Mouse (Mus musculus) embryonic stem cell, embryonic (primary cell): ENCODE data around the gene Cdhr4.

Experiments
- CTCF ChIA-PET, 4 experiments: fragments of 300-600 bp in 2 of 4; fragments of 350-600 bp in 2 of 4; sonication (Branson Sonifier 250); formaldehyde crosslinking; loops; one replicate each; lab custom pipeline; 2022; ENCODE audit warnings: inconsistent platforms in 2 of 4; lab: Charles Lee
- POLR2A ChIA-PET, 4 experiments: fragments of 300-600 bp in 2 of 4; fragments of 350-600 bp in 2 of 4; sonication (Branson Sonifier 250); formaldehyde crosslinking; loops; one replicate each; lab custom pipeline; 2022; ENCODE audit warnings: antibody characterized with exemption in 4 of 4, inconsistent platforms in 1 of 4; lab: Charles Lee

The Cdhr4 gene

GRCm38 (mm10) chr9:108010385-108010784 lies 18.1 kb downstream of the Cdhr4 start:
- POLR2A ChIA-PET: interaction anchor here in 3 of 4 experiments (0.6 to 1.9 kb wide), 17 partner anchors 9 to 311 kb away, joined by 3 to 24 read pairs (median 4); partner anchors contain the start of genes Amigo3 (in 2 of the 3), Cdhr4 (in 2 of the 3), Ip6k1 (in 2 of the 3) and Gmppb (in 1 of the 3)

GRCm38 (mm10) chr9:108013577-108013976 lies 21.3 kb downstream of the Cdhr4 start:
- ChIA-PET CTCF (interaction anchor here in 3 of 4 experiments (0.6 to 1.8 kb wide), 8 partner anchors 11 to 169 kb away, joined by 3 to 6 read pairs (median 3); partner anchors contain the start of genes Gm20662 (in 1 of the 3), Ip6k1 (in 1 of the 3) and Mst1r (in 1 of the 3)), POLR2A (interaction anchor here in 3 of 4 experiments (0.5 to 1.7 kb wide), 6 partner anchors 11 to 201 kb away, joined by 3 to 16 read pairs (median 3); partner anchors contain the start of genes Ip6k1 (in 2 of the 3) and Inka1 (in 1 of the 3))

More at GRCm38 (mm10) chr9:108010385-108010784, 18.1 kb downstream of the Cdhr4 start:
- CTCF ChIA-PET: interaction anchor here in 1 of 4 experiments (0.6 to 1.4 kb wide), 2 partner anchors 43 to 109 kb away, joined by 3 to 5 read pairs; partner anchors contain the start of gene Amigo3

- ChIA-PET CTCF (interaction anchor here in 3 of 4 experiments (0.6 to 1.5 kb wide), 4 partner anchors 14 to 291 kb away, joined by 3 to 4 read pairs (median 3); no protein-coding TSS in a partner anchor), POLR2A (interaction anchor here in 3 of 4 experiments (0.7 to 2.3 kb wide), 9 partner anchors 12 to 2000 kb away, joined by 3 to 11 read pairs (median 3); partner anchors contain the start of genes Amigo3 (in 1 of the 3) and Ip6k1 (in 1 of the 3))
Measured at GRCm38 (mm10) chr9:108017127-108017526, 24.8 kb downstream of the Cdhr4 start.

- POLR2A ChIA-PET: interaction anchor here in 3 of 4 experiments (0.5 to 1.9 kb wide), 16 partner anchors 8 to 534 kb away, joined by 3 to 9 read pairs (median 3); partner anchors contain the start of gene Ip6k1 (in 2 of the 3)
Measured at GRCm38 (mm10) chr9:108020741-108021140, 28.4 kb downstream of the Cdhr4 start.

GRCm38 (mm10) chr9:108023216-108023615 lies 30.9 kb downstream of the Cdhr4 start:
- POLR2A ChIA-PET: interaction anchor here in 2 of 4 experiments (0.7 to 1.0 kb wide), 3 partner anchors 8 to 12 kb away, joined by 3 to 4 read pairs (median 3); no protein-coding TSS in a partner anchor

More at GRCm38 (mm10) chr9:108020741-108021140, 28.4 kb downstream of the Cdhr4 start:
- CTCF ChIA-PET: interaction anchor here in 2 of 4 experiments (0.5 to 2.0 kb wide), 3 partner anchors 32 to 74 kb away, joined by 4 to 6 read pairs (median 5); partner anchors contain the start of genes Amigo3 (in 1 of the 2) and Apeh (in 1 of the 2)

GRCm38 (mm10) chr9:108026584-108026983 lies 34.3 kb downstream of the Cdhr4 start:
- ChIA-PET POLR2A (interaction anchor here in 2 of 4 experiments (0.6 to 1.3 kb wide), 5 partner anchors 18 to 397 kb away, joined by 3 to 15 read pairs (median 4); partner anchors contain the start of genes Gmppb (in 1 of the 2) and Ip6k1 (in 1 of the 2)), CTCF (interaction anchor here (0.5 to 1.2 kb wide), 7 partner anchors 18 to 221 kb away, joined by 3 to 6 read pairs (median 3); partner anchors contain the start of gene Amigo3 (in 1 of the 4))

More at GRCm38 (mm10) chr9:108023216-108023615, 30.9 kb downstream of the Cdhr4 start:
- CTCF ChIA-PET: no interaction called here

- POLR2A ChIA-PET: interaction anchor here in 1 of 4 experiments (1.1 to 3.3 kb wide), 3 partner anchors 19 to 127 kb away, joined by 4 to 19 read pairs (median 6); partner anchors contain the start of gene Ip6k1
- CTCF ChIA-PET: interaction anchor here in 3 of 4 experiments (0.7 to 1.6 kb wide), 9 partner anchors 17 to 127 kb away, joined by 3 to 5 read pairs (median 3); partner anchors contain the start of gene Amigo3 (in 1 of the 3)
Measured at GRCm38 (mm10) chr9:108027867-108028266, 35.6 kb downstream of the Cdhr4 start.

GRCm38 (mm10) chr9:108032126-108032525 lies 39.8 kb downstream of the Cdhr4 start:
- POLR2A ChIA-PET: interaction anchor here in 3 of 4 experiments (0.6 to 3.0 kb wide), 16 partner anchors 8 to 445 kb away, joined by 3 to 12 read pairs (median 4); partner anchors contain the start of genes Gmppb (in 2 of the 3), Ip6k1 (in 2 of the 3), Cdhr4 (in 1 of the 3) and Rbm6 (in 1 of the 3)
- CTCF ChIA-PET: interaction anchor here in 1 of 4 experiments (0.6 to 0.8 kb wide), 3 partner anchors 21 to 237 kb away, joined by 3 to 5 read pairs (median 3); partner anchors contain the start of gene Amigo3

- POLR2A ChIA-PET: interaction anchor here in 2 of 4 experiments (0.6 to 3.3 kb wide), 11 partner anchors 9 to 128 kb away, joined by 3 to 15 read pairs (median 4); partner anchors contain the start of genes Gmppb (in 1 of the 2) and Ip6k1 (in 1 of the 2)
- CTCF ChIA-PET: interaction anchor here in 3 of 4 experiments (0.6 to 2.2 kb wide), 9 partner anchors 9 to 134 kb away, joined by 3 to 8 read pairs (median 4); partner anchors contain the start of gene Amigo3 (in 2 of the 3)
Measured at GRCm38 (mm10) chr9:108035331-108036156, 43.2 kb downstream of the Cdhr4 start.

GRCm38 (mm10) chr9:108044751-108045492 lies 52.6 kb downstream of the Cdhr4 start:
- ChIA-PET POLR2A (interaction anchor here (0.5 to 3.2 kb wide), 41 partner anchors 8 to 1225 kb away, joined by 3 to 26 read pairs (median 4); partner anchors contain the start of genes Amigo3 (in 2 of the 4), Ip6k1 (in 2 of the 4), Gnai2 (in 1 of the 4) and Inka1 (in 1 of the 4)), CTCF (interaction anchor here (0.5 to 1.9 kb wide), 73 partner anchors 9 to 1199 kb away, joined by 3 to 28 read pairs (median 4); partner anchors contain the start of genes Cdhr4 (in 2 of the 4), Amigo3 (in 1 of the 4), Apeh (in 1 of the 4) and Inka1 (in 1 of the 4))

GRCm38 (mm10) chr9:108046582-108046981 lies 54.3 kb downstream of the Cdhr4 start:
- CTCF ChIA-PET: interaction anchor here in 2 of 4 experiments (0.5 to 1.7 kb wide), 3 partner anchors 11 to 154 kb away, joined by 3 to 4 read pairs (median 3); no protein-coding TSS in a partner anchor
- POLR2A ChIA-PET: interaction anchor here in 2 of 4 experiments (0.9 to 2.4 kb wide), 4 partner anchors 11 to 44 kb away, joined by 3 to 5 read pairs (median 4); partner anchors contain the start of gene Ip6k1 (in 1 of the 2)

- CTCF ChIA-PET: interaction anchor here (1.0 to 1.7 kb wide), 5 partner anchors 18 to 147 kb away, joined by 3 to 6 read pairs (median 4); no protein-coding TSS in a partner anchor
Measured at GRCm38 (mm10) chr9:108047601-108048565, 55.6 kb downstream of the Cdhr4 start.

GRCm38 (mm10) chr9:108048566-108048955 lies 56.3 kb downstream of the Cdhr4 start:
- ChIA-PET POLR2A (interaction anchor here in 3 of 4 experiments (0.6 to 2.6 kb wide), 40 partner anchors 9 to 422 kb away, joined by 3 to 12 read pairs (median 4); partner anchors contain the start of genes Apeh (in 2 of the 3), Ip6k1 (in 2 of the 3), Gm20662 (in 1 of the 3) and Mon1a (in 1 of the 3)), CTCF (interaction anchor here (1.0 to 2.0 kb wide), 10 partner anchors 10 to 147 kb away, joined by 3 to 9 read pairs (median 5); partner anchors contain the start of gene Mst1r (in 1 of the 4))

More at GRCm38 (mm10) chr9:108047601-108048565, 55.6 kb downstream of the Cdhr4 start:
- POLR2A ChIA-PET: interaction anchor here in 3 of 4 experiments (0.7 to 2.6 kb wide), 29 partner anchors 8 to 260 kb away, joined by 3 to 12 read pairs (median 4); partner anchors contain the start of genes Ip6k1 (in 3 of the 3), Apeh (in 1 of the 3), Gm20662 (in 1 of the 3) and Mst1r (in 1 of the 3)

- POLR2A ChIA-PET: interaction anchor here in 3 of 4 experiments (0.6 to 2.6 kb wide), 41 partner anchors 8 to 422 kb away, joined by 3 to 12 read pairs (median 4); partner anchors contain the start of genes Ip6k1 (in 2 of the 3), Apeh (in 1 of the 3), Gm20662 (in 1 of the 3) and Mon1a (in 1 of the 3)
- CTCF ChIA-PET: interaction anchor here in 3 of 4 experiments (1.0 to 2.0 kb wide), 9 partner anchors 11 to 148 kb away, joined by 3 to 9 read pairs (median 5); partner anchors contain the start of gene Mst1r (in 1 of the 3)
Measured at GRCm38 (mm10) chr9:108049016-108049455, 56.7 kb downstream of the Cdhr4 start, which contains the start of gene Gmppb. Gene Gmppb (plus strand): TSS chr9:108049242.
